Mouse (Mus musculus) forebrain, embryonic 12.5 days (tissue): ENCODE measurements at regions not wholly inside any gene's neighbourhood (a gene's known extent, or its start where the extent isn't known, plus 50 kb on each side); places are given as distances from the start of the nearest gene placed in this dataset.

Experiments used
- ATAC-seq: fragments of 200-750 bp; cut with Nextera tagmentation; 2 replicates; pipeline ENCODE4 v1.8.0; 2017; ENCODE audit warnings: moderate TSS enrichment; ENCODE audit not compliant: low FRiP score
- H3K27ac ChIP-seq: fragments of 300-500 bp; sonication (generic); 2 replicates; pipeline ENCODE4 v1.5.1; 2016; ENCODE audit warnings: mild to moderate bottlenecking
- H3K27me3 ChIP-seq: fragments of 300-500 bp; sonication (generic); 2 replicates; pipeline ENCODE4 v1.6.1; 2016; ENCODE audit warnings: mild to moderate bottlenecking
- H3K36me3 ChIP-seq: fragments of 300-500 bp; sonication (generic); replicated peaks from 2 replicates; pipeline ENCODE4 v1.6.1; 2016; ENCODE audit warnings: mild to moderate bottlenecking
- H3K4me1 ChIP-seq: fragments of 300-500 bp; sonication (generic); 2 replicates; pipeline ENCODE4 v1.6.1; 2016
- H3K4me2 ChIP-seq: fragments of 300-500 bp; sonication (generic); 2 replicates; pipeline ENCODE4 v1.6.1; 2016; ENCODE audit warnings: mild to moderate bottlenecking, moderate library complexity
- H3K4me3 ChIP-seq: fragments of 300-500 bp; sonication (generic); replicated peaks from 2 replicates; pipeline ENCODE4 v1.5.1; 2016; ENCODE audit warnings: mild to moderate bottlenecking
- H3K9ac ChIP-seq: fragments of 300-500 bp; sonication (generic); 2 replicates; pipeline ENCODE4 v1.6.1; 2016; ENCODE audit warnings: mild to moderate bottlenecking
- H3K9me3 ChIP-seq: fragments of 300-500 bp; sonication (generic); 2 replicates; pipeline ENCODE4 v1.6.1; 2016
- WGBS: fragments of 180-500 bp; shearing (Covaris S2); methylation state at CpG from one replicate; pipeline ENCODE4 v1.1.7; 2016; 5-methylcytosine and 5-hydroxymethylcytosine counted together

DNA sequence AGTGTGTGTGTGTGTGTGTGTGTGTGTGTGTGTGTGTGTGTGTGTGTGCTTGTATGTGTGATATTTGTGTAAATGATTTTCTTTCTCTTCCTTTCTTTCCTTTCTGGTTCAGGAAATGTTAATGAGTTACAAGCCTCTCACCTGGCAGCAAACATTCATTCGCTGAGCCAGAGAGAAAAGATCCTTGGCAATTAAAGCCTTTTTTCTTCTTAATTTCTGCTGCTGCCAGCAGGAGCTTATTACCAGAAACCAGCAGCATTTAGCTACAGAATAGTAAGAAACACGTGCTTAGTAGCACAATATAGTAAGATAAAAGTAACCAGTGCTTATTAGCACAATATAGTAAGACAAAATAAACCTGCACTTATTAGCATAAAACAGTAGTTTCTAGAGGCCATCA is 1050.0 kb upstream of the Pabpc4l start:
- Histone ChIP-seq H3K4me1 (no peaks in the 10 kb centered on the region), H3K36me3 (no peaks in the 10 kb centered on the region), H3K27ac (no peak overlapping the region), H3K4me3 (no peak overlapping the region), H3K9ac (no peak overlapping the region), H3K4me2 (no peak overlapping the region), H3K9me3 (no peaks in the 10 kb centered on the region), H3K27me3 (no peaks in the 10 kb centered on the region)
- WGBS = 14% methylated on average over 2 of the region's 2 CpGs
- no peak for ATAC-seq

DNA sequence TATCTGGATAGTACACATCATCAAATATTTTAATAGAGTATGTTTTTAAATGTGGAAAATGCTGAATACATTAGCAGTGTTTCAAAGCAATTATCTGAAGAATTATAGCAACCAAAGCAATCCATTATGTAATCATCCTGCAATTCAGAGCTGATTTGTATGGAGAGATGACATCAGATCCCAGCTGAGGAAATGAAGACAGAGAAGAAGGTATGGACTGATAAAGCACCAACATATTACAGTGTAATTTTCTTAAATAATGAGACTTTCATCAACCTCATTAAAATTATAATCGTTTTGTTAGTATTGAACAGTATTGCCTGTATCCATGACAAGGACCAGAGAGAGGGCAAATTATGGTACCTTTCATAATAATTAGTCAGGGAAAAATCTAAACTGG is 1023.3 kb upstream of the Pabpc4l start:
- WGBS = 80% methylated on average over 1 of the region's 1 CpGs
- peak; percentile 57; the same call in 1 of the 2 replicates for ATAC-seq
- Histone ChIP-seq H3K27me3 (no peaks in the 10 kb centered on the region), H3K27ac (no peak overlapping the region), H3K4me3 (no peak overlapping the region), H3K4me2 (no peak overlapping the region), H3K4me1 (no peaks in the 10 kb centered on the region), H3K9me3 (no peaks in the 10 kb centered on the region), H3K36me3 (no peaks in the 10 kb centered on the region), H3K9ac (no peak overlapping the region)

- ATAC-seq = no peak
- Histone ChIP-seq H3K9ac (no peak overlapping the region), H3K27ac (no peak overlapping the region), H3K4me3 (no peak overlapping the region), H3K4me2 (no peak overlapping the region), H3K4me1 (no peaks in the 10 kb centered on the region), H3K36me3 (no peaks in the 10 kb centered on the region), H3K9me3 (no peaks in the 10 kb centered on the region), H3K27me3 (no peaks in the 10 kb centered on the region)
- 46% methylated on average over 2 of the region's 2 CpGs for WGBS
These were observed 1021.8 kb upstream of the Pabpc4l start for GRCm38 (mm10) chr3:47469860-47470259.

- Histone ChIP-seq H3K9ac (no peak overlapping the region), H3K27me3 (no peaks in the 10 kb centered on the region), H3K9me3 (no peaks in the 10 kb centered on the region), H3K4me1 (no peaks in the 10 kb centered on the region), H3K36me3 (no peaks in the 10 kb centered on the region), H3K27ac (no peak overlapping the region), H3K4me3 (no peak overlapping the region), H3K4me2 (no peak overlapping the region)
- 0 out of 2 replicates have a peak, but pooled peaks have one; percentile 39 for ATAC-seq
- 23% methylated on average over 1 of the region's 1 CpGs for WGBS
These were observed 1015.5 kb upstream of the Pabpc4l start for GRCm38 (mm10) chr3:47463556-47463955.

DNA sequence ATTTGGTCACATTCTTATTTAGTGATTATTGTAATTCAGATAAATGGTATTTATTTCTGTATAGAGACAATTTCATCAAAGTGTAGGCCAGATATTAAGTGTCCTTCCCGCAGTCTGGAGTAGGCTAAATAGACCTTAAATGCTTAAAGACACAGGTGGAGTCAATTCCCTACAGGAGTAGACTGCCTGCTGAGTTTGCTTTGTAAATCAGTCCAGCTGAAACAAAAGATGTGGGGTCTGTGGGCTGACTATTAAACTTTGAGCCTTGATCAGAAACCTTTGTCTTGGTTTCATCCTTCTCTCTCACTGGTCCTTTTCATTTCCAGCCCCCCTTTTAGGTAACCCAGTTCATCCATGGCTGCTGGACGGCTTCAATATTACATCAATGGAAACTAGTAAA is 1002.0 kb upstream of the Pabpc4l start:
- ATAC-seq = no peak
- H3K9ac ChIP-seq = no peak overlapping the region
- 62% methylated on average over 2 of the region's 2 CpGs for WGBS
- H3K4me3 ChIP-seq = no peak overlapping the region
- H3K4me2 ChIP-seq = no peak overlapping the region
- H3K27me3 ChIP-seq = no peaks in the 10 kb centered on the region
- no peaks in the 10 kb centered on the region for H3K4me1 ChIP-seq
- H3K9me3 ChIP-seq = no peaks in the 10 kb centered on the region
- no peak overlapping the region for H3K27ac ChIP-seq
- no peaks in the 10 kb centered on the region for H3K36me3 ChIP-seq

DNA sequence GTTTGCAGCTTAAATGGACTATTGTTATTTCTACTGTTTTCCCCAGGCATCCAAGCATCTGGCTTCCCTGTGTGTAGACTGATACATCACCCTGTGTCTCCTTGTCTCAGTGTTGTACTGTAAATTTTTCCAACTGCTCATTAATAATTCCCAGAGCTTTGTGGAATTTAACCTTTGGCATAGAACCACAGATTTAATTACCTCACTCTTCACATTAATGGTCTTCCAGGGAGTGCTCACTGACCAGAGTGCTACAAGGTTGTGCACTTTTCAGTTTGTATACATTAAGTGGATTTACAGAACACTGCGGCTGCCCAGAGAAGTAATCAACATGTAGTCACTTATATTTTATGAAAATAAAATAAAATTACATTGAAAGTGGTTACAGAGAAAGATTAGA is 992.4 kb upstream of the Pabpc4l start:
- Histone ChIP-seq H3K4me1 (no peaks in the 10 kb centered on the region), H3K4me2 (no peak overlapping the region), H3K27me3 (no peaks in the 10 kb centered on the region), H3K4me3 (no peak overlapping the region), H3K9me3 (no peaks in the 10 kb centered on the region), H3K36me3 (no peaks in the 10 kb centered on the region), H3K27ac (no peak overlapping the region), H3K9ac (no peak overlapping the region)
- 91% methylated on average over 1 of the region's 1 CpGs for WGBS
- no peak for ATAC-seq

DNA sequence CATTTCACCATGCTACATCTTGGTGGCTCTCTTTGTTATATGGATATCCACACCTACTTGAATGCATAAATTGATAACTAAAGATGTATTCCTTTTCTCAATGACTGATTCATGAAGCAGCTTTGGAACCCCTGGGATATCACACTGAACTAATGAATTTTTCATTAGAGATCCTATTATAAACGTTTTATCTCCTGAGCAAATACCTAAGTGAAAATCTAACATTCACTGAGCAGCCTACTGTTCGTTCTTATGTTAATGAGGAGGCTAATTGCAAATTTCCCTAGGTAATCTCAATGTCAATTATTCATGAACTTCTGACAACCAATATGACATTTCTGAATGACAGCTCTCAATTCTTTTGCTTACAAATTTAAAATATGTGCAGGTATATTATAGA is 987.5 kb upstream of the Pabpc4l start:
- Histone ChIP-seq H3K4me3 (no peak overlapping the region), H3K4me2 (no peak overlapping the region), H3K9ac (no peak overlapping the region), H3K27ac (no peak overlapping the region), H3K9me3 (no peaks in the 10 kb centered on the region), H3K27me3 (no peaks in the 10 kb centered on the region), H3K4me1 (no peaks in the 10 kb centered on the region), H3K36me3 (no peaks in the 10 kb centered on the region)
- 45% methylated on average over 2 of the region's 2 CpGs for WGBS
- ATAC-seq = no peak

DNA sequence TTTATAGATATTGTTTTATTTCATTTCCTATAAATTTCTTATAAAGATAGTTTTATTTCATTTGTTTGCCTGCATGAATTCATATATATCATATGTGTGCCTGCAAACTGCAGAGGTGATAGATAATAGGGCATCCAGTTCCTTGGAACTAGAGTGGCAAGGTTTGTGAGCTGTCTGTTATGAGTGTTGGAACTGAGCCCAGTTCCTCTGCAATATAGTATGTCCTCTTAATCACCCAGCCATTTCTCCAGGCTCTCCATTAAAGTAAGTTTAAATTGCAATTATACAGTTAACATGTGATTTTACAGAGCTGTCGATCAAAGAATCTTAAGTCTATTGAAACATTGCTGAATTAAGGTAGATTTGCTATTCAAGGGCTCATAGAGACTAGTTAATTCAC is 976.5 kb upstream of the Pabpc4l start:
- WGBS = 60% methylated on average over 1 of the region's 1 CpGs
- no peak overlapping the region for H3K4me2 ChIP-seq
- ATAC-seq = peak; percentile 58; the same call in 1 of the 2 replicates

More for the DNA sequence above, 976.5 kb upstream of the Pabpc4l start:
- H3K9ac ChIP-seq = no peak overlapping the region
- H3K27me3 ChIP-seq = no peaks in the 10 kb centered on the region
- H3K4me1 ChIP-seq = no peaks in the 10 kb centered on the region
- H3K9me3 ChIP-seq = no peaks in the 10 kb centered on the region
- no peak overlapping the region for H3K27ac ChIP-seq
- no peak overlapping the region for H3K4me3 ChIP-seq
- H3K36me3 ChIP-seq = no peaks in the 10 kb centered on the region
